Mouse (Mus musculus): ENCODE results near the gene Fat1.
A peak's percentile ranks its signal among the peaks of the same experiment; 100 is the strongest.

Gene Fat1

GRCm38 (mm10) chr8:45002686-45003085 lies 67.4 kb downstream of the Fat1 start:
- DNase-seq (ENCODE audit: low spot score in 2 of 2) = no peak

- DNase-seq (ENCODE audit: low spot score in 2 of 2) = no peak
Observed at GRCm38 (mm10) chr8:45004021-45004420, 68.8 kb downstream of the Fat1 start.

GRCm38 (mm10) chr8:45010685-45011084 lies 75.4 kb downstream of the Fat1 start:
- DNase-seq (ENCODE audit: low spot score in 2 of 2) = peak; percentile 44 to 71

- DNase-seq (ENCODE audit: low spot score in 2 of 2) = no peak
Observed at GRCm38 (mm10) chr8:45011774-45012173, 76.5 kb downstream of the Fat1 start.

- no peak for DNase-seq (ENCODE audit: low spot score in 2 of 2)
Observed at GRCm38 (mm10) chr8:45013852-45014251, 78.6 kb downstream of the Fat1 start.

- DNase-seq (ENCODE audit: low spot score in 2 of 2) = no peak
Observed at GRCm38 (mm10) chr8:45014498-45015067, 79.3 kb downstream of the Fat1 start.

GRCm38 (mm10) chr8:45015876-45016275 lies 80.6 kb downstream of the Fat1 start:
- no peak for DNase-seq (ENCODE audit: low spot score in 2 of 2)

- DNase-seq (ENCODE audit: low spot score in 2 of 2) = no peak
Observed at GRCm38 (mm10) chr8:45019241-45019640, 84.0 kb downstream of the Fat1 start.

GRCm38 (mm10) chr8:45021171-45021570 lies 85.9 kb downstream of the Fat1 start:
- no peak for DNase-seq (ENCODE audit: low spot score in 2 of 2)

GRCm38 (mm10) chr8:45021911-45022665 lies 86.8 kb downstream of the Fat1 start:
- DNase-seq (ENCODE audit: low spot score in 2 of 2) = peak; percentile 61 to 76

- no peak for DNase-seq (ENCODE audit: low spot score in 2 of 2)
Observed at GRCm38 (mm10) chr8:45028081-45028497, 92.8 kb downstream of the Fat1 start.

GRCm38 (mm10) chr8:45038350-45038749 lies 103.1 kb downstream of the Fat1 start:
- no peak for DNase-seq (ENCODE audit: low spot score in 2 of 2)

GRCm38 (mm10) chr8:45044160-45044559 lies 108.9 kb downstream of the Fat1 start:
- no peak for DNase-seq (ENCODE audit: low spot score in 2 of 2)

- DNase-seq (ENCODE audit: low spot score in 2 of 2) = no peak
Observed at GRCm38 (mm10) chr8:45050451-45050850, 115.2 kb downstream of the Fat1 start.

GRCm38 (mm10) chr8:45051236-45051635 lies 116.0 kb downstream of the Fat1 start:
- DNase-seq (ENCODE audit: low spot score in 2 of 2) = no peak

GRCm38 (mm10) chr8:45052205-45052604 lies 117.0 kb downstream of the Fat1 start:
- DNase-seq (ENCODE audit: low spot score in 2 of 2) = no peak

- peak in 1 of 2 experiments; percentile 9 for DNase-seq (ENCODE audit: low spot score in 2 of 2)
Observed at GRCm38 (mm10) chr8:45052618-45053017, 117.4 kb downstream of the Fat1 start.

GRCm38 (mm10) chr8:45055500-45055899 lies 120.3 kb downstream of the Fat1 start:
- no peak for DNase-seq (ENCODE audit: low spot score in 2 of 2)

GRCm38 (mm10) chr8:45056810-45057209 lies 121.6 kb downstream of the Fat1 start:
- no peak for DNase-seq (ENCODE audit: low spot score in 2 of 2)

- DNase-seq (ENCODE audit: low spot score in 2 of 2) = no peak
Observed at GRCm38 (mm10) chr8:45060083-45060482, 124.8 kb downstream of the Fat1 start.

- DNase-seq (ENCODE audit: low spot score in 2 of 2) = no peak
Observed at GRCm38 (mm10) chr8:45062311-45062710, 127.1 kb downstream of the Fat1 start.

- DNase-seq (ENCODE audit: low spot score in 2 of 2) = no peak
Observed at GRCm38 (mm10) chr8:45062982-45063924, 128.0 kb downstream of the Fat1 start.

All from frontal cortex, postnatal 36 days (tissue).